Mouse (Mus musculus) midbrain, embryonic 10.5 days (tissue): ENCODE measurements at regions not wholly inside any gene's neighbourhood (a gene's known extent, or its start where the extent isn't known, plus 50 kb on each side); places are given as distances from the start of the nearest gene placed in this dataset.

Experiments
- DNase-seq: peaks from one replicate; pipeline ENCODE4 v3.0.0-alpha.2; 2017; ENCODE audit warnings: low spot score
- H3K27ac ChIP-seq: fragments of 300-500 bp; sonication (generic); replicated peaks from 2 replicates; pipeline ENCODE4 v1.5.1; 2016; ENCODE audit warnings: mild to moderate bottlenecking
- H3K27me3 ChIP-seq: fragments of 300-500 bp; sonication (generic); 2 replicates; pipeline ENCODE4 v1.6.1; 2016; ENCODE audit warnings: low read depth, mild to moderate bottlenecking; ENCODE audit not compliant: poor library complexity, severe bottlenecking
- H3K36me3 ChIP-seq: fragments of 300-500 bp; sonication (generic); 2 replicates; pipeline ENCODE4 v1.6.1; 2016; ENCODE audit warnings: mild to moderate bottlenecking, moderate library complexity
- H3K4me1 ChIP-seq: fragments of 300-500 bp; sonication (generic); 2 replicates; pipeline ENCODE4 v1.6.1; 2016
- H3K4me3 ChIP-seq: fragments of 300-500 bp; sonication (generic); 2 replicates; pipeline ENCODE4 v1.5.1; 2016; ENCODE audit warnings: mild to moderate bottlenecking, moderate library complexity
- H3K9me3 ChIP-seq: fragments of 300-500 bp; sonication (generic); replicated peaks from 2 replicates; pipeline ENCODE4 v1.6.1; 2016; ENCODE audit warnings: mild to moderate bottlenecking
- WGBS: fragments of 180-500 bp; shearing (Covaris S2); methylation state at CpG from one replicate; pipeline ENCODE4 v1.1.7; 2016; 5-methylcytosine and 5-hydroxymethylcytosine counted together

DNA sequence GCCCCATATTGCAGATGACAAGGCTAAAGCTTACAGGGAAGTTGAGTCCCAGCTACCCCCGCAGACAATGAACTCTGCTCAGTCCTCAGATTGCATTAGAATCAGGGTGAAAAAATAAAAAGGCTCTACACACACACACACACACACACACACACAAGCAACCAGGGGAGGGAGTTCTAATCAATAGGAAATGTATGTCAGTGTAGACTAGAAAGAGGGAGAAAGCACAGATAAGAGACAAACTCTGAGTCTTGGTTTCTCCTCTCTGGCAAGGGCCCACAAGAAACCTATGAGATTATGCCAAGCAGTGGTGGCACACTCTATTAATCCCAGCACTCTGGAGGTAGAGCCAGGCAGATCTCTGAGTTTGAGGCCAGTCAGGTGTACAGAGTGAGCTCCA, 135.8 kb downstream of the Rybp start:
- peaks cover 22% of the 10 kb centered on the region for H3K4me1 ChIP-seq
- no peaks in the 10 kb centered on the region for H3K9me3 ChIP-seq
- H3K36me3 ChIP-seq, result no peaks in the 10 kb centered on the region
- H3K27ac ChIP-seq, result no peak overlapping the region
- no peak for DNase-seq
- WGBS, result 92% methylated on average over 1 of the region's 1 CpGs
- H3K4me3 ChIP-seq, result no peak overlapping the region
- H3K27me3 ChIP-seq, result peaks cover 51% of the 10 kb centered on the region

DNA sequence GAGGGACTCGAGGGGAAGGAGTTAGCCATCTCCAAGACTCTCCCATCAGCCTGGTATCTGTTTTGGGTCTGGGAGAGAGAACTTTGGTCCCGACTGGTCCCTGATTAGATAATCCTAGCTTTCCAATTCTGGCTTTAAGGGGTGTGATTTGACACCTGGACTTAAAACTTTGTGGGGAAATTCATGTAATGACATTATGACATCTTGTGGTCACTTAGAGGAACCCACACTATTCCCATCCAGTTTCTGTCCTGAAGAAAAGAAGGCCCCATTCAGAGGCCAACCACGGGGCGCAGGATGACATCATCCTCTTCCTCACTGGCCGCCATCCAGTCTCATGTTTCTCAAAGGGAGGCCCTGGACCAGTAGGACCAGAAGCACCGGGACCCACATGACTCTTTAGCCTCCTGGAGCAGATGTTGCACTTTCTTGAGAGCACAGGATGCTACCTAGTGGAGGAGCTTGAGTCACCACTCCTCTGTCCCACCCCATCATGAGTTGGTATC, 136.5 kb downstream of the Rybp start:
- no peaks in the 10 kb centered on the region for H3K36me3 ChIP-seq
- H3K27me3 ChIP-seq, result peaks cover 53% of the 10 kb centered on the region
- H3K4me1 ChIP-seq, result peaks cover 22% of the 10 kb centered on the region
- H3K27ac ChIP-seq, result no peak overlapping the region
- no peak overlapping the region for H3K4me3 ChIP-seq
- 80% methylated on average over 6 of the region's 6 CpGs for WGBS
- no peak for DNase-seq
- no peaks in the 10 kb centered on the region for H3K9me3 ChIP-seq

GRCm38 (mm10) chr6:100149458-100149852, 137.8 kb downstream of the Rybp start:
- Histone ChIP-seq H3K36me3 (no peaks in the 10 kb centered on the region), H3K27me3 (peaks cover 62% of the 10 kb centered on the region), H3K9me3 (no peaks in the 10 kb centered on the region), H3K4me1 (peaks cover 28% of the 10 kb centered on the region), H3K4me3 (no peak overlapping the region), H3K27ac (no peak overlapping the region)
- no peak for DNase-seq
- 88% methylated on average over 5 of the region's 5 CpGs for WGBS

GRCm38 (mm10) chr6:100148751-100149457, 138.4 kb downstream of the Rybp start:
- Histone ChIP-seq H3K9me3 (no peaks in the 10 kb centered on the region), H3K4me1 (peaks cover 34% of the 10 kb centered on the region), H3K4me3 (no peak overlapping the region), H3K27ac (no peak overlapping the region), H3K36me3 (no peaks in the 10 kb centered on the region), H3K27me3 (peaks cover 65% of the 10 kb centered on the region)
- DNase-seq, result no peak
- WGBS, result 87% methylated on average over 4 of the region's 4 CpGs

GRCm38 (mm10) chr6:100146360-100146935, 140.8 kb downstream of the Rybp start:
- peaks cover 80% of the 10 kb centered on the region for H3K27me3 ChIP-seq
- H3K27ac ChIP-seq, result no peak overlapping the region
- H3K36me3 ChIP-seq, result no peaks in the 10 kb centered on the region
- WGBS, result 53% methylated on average over 5 of the region's 5 CpGs
- H3K9me3 ChIP-seq, result no peaks in the 10 kb centered on the region
- no peak for DNase-seq
- H3K4me3 ChIP-seq, result no peak overlapping the region
- H3K4me1 ChIP-seq, result peaks cover 47% of the 10 kb centered on the region

- no peaks in the 10 kb centered on the region for H3K9me3 ChIP-seq
- no peak overlapping the region; the same call in 1 of the 2 replicates for H3K27ac ChIP-seq
- no peak overlapping the region for H3K4me3 ChIP-seq
- H3K4me1 ChIP-seq, result peaks cover 47% of the 10 kb centered on the region
- H3K36me3 ChIP-seq, result no peaks in the 10 kb centered on the region
- 83% methylated on average over 2 of the region's 2 CpGs for WGBS
- H3K27me3 ChIP-seq, result peaks cover 77% of the 10 kb centered on the region
- no peak for DNase-seq
These were observed 141.4 kb downstream of the Rybp start for GRCm38 (mm10) chr6:100145869-100146268.

DNA sequence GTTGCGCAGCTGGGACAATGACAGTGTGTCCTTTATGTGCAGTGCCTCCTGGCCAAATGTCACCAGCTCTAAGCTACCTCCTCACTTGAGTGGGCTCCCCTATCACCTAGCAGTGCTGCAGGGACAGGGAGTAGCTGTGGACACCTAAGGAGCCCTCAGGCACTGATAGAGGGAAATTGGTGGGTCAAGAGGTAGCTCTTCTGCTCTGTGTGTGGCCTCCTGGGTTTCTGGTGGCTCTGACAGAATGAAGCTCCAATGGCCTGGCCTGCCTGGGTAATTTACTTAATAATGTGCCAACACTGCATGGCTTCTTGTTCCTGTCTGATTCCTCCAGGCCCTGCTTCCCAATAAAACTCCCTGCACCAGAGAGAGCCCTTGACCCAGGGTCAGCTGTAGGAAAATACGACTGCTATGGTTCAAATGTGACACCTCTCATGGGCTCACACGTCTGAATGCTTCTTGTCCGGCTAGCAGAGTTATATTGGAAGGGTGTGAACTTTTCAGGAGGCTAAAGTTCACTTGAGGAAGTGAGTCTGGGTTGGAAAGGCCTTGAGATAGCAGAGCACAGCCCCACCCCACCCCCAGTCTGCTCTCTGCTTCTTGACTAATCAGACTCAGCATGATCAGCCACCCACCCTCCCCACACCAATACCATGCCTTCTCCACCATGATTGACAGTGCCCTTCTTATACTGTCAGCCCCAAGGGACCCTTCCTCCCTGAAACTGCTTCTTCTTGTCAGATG, 142.6 kb downstream of the Rybp start:
- H3K4me1 ChIP-seq, result peaks cover 58% of the 10 kb centered on the region

DNA sequence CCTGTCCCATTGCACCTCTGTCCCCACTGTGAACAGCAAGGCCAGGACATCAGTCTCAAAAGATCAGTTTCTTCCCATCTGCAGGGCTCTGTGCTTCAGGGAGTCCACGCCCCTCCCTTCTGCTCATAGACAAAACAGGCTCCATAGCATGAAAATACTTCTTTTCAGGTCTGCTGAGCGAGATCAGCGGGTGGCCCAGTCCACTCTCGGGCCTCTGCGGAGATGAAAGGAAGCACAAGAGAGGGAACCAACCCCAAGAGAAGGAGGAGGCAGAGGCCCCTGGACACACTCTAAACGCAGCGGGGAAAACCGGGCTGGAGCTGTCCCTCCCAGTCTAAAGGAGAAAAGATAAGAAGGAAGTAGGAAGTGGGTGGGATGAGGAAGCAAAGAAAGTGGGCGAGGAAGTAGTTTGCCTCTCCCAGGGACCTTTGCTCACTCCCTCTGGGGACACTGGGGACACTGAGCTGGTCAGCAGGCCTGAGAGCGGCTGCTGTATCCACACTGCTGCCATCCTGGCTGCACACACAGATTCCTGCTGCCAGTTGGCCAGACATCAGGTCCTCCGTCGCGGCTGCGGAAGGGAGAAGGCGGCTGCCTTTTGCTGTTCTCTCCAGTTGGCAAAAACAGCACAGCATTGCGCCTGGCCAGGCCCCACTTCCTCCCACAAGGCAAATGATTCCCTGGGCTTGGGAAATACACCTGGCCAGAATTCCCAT, 143.5 kb downstream of the Rybp start:
- Histone ChIP-seq H3K4me3 (peak overlapping the region; percentile 38), H3K9me3 (no peaks in the 10 kb centered on the region), H3K4me1 (peaks cover 61% of the 10 kb centered on the region), H3K27ac (peak overlapping the region; percentile 82), H3K27me3 (peaks cover 69% of the 10 kb centered on the region), H3K36me3 (no peaks in the 10 kb centered on the region)
- WGBS, result 3% methylated on average over 16 of the region's 16 CpGs
- DNase-seq, result peak; percentile 69

More for the DNA sequence above, 142.6 kb downstream of the Rybp start:
- no peak for DNase-seq
- Histone ChIP-seq H3K36me3 (no peaks in the 10 kb centered on the region), H3K9me3 (no peaks in the 10 kb centered on the region), H3K4me3 (no peak overlapping the region), H3K27ac (peak overlapping the region; percentile 82), H3K27me3 (peaks cover 74% of the 10 kb centered on the region)
- 49% methylated on average over 4 of the region's 4 CpGs for WGBS

GRCm38 (mm10) chr6:100141225-100141624, 146.1 kb downstream of the Rybp start:
- no peak for DNase-seq
- H3K27ac ChIP-seq, result no peak overlapping the region
- H3K36me3 ChIP-seq, result no peaks in the 10 kb centered on the region
- H3K4me3 ChIP-seq, result no peak overlapping the region
- no peaks in the 10 kb centered on the region for H3K9me3 ChIP-seq
- peaks cover 66% of the 10 kb centered on the region for H3K27me3 ChIP-seq
- WGBS, result 86% methylated on average over 5 of the region's 5 CpGs
- peaks cover 51% of the 10 kb centered on the region for H3K4me1 ChIP-seq

DNA sequence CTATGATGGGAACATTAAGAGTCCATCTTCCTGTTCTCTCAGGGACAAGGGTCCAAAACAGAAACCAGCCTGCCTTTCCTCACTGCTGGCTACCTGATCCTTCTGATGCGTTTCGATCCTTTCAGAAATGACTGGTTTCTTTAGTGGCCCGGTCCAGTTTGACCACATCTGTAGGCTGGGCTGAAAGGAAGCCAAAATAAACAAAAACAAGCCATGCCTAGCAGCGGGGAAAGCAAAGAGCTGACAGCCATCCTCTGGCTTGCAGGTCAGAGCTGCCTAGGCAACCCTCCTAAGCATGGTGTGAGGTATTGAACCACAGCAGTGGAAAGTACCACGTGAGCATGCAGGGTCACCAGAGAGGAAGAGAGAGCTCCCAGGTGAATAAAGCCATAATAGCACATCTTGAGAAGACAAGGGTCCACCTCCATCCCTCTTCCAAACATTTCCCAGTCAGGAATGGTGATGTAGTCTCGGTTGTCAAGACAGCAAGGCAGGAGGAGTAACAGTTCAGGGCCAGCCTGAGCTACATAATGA, 146.6 kb downstream of the Rybp start:
- H3K27me3 ChIP-seq, result peaks cover 66% of the 10 kb centered on the region
- no peak for DNase-seq
- H3K9me3 ChIP-seq, result no peaks in the 10 kb centered on the region
- H3K4me1 ChIP-seq, result peaks cover 45% of the 10 kb centered on the region
- H3K4me3 ChIP-seq, result no peak overlapping the region
- H3K36me3 ChIP-seq, result no peaks in the 10 kb centered on the region
- 0 out of 2 replicates have a peak overlapping the region, but pooled peaks have one; percentile 55 for H3K27ac ChIP-seq
- 56% methylated on average over 6 of the region's 6 CpGs for WGBS

- Histone ChIP-seq H3K9me3 (no peaks in the 10 kb centered on the region), H3K4me1 (peaks cover 42% of the 10 kb centered on the region), H3K27ac (no peak overlapping the region), H3K36me3 (no peaks in the 10 kb centered on the region), H3K4me3 (no peak overlapping the region), H3K27me3 (peaks cover 59% of the 10 kb centered on the region)
- DNase-seq, result no peak
- 55% methylated on average over 6 of the region's 6 CpGs for WGBS
These were observed 147.5 kb downstream of the Rybp start for GRCm38 (mm10) chr6:100139809-100140208.

- peaks cover 30% of the 10 kb centered on the region for H3K4me1 ChIP-seq
- no peak overlapping the region for H3K4me3 ChIP-seq
- H3K9me3 ChIP-seq, result no peaks in the 10 kb centered on the region
- WGBS, result 84% methylated on average over 2 of the region's 2 CpGs
- no peak for DNase-seq
- no peak overlapping the region for H3K27ac ChIP-seq
- H3K36me3 ChIP-seq, result no peaks in the 10 kb centered on the region
- peaks cover 52% of the 10 kb centered on the region for H3K27me3 ChIP-seq
These were observed 148.6 kb downstream of the Rybp start for GRCm38 (mm10) chr6:100138659-100139058.
